Mouse (Mus musculus) CH12.LX (cell line): ENCODE data around the gene Foxo6. TPM values are rescaled to one million over a fixed set of nuclear protein-coding genes. Genes with fewer than 3 reads are reported as not detected.

Source experiments
- DNase-seq: peaks from one replicate; pipeline ENCODE4 v3.0.0-alpha.2; 2013; ENCODE audit errors: extremely low read depth
- H3K27ac ChIP-seq: 2 replicates; pipeline ENCODE4 v1.5.1; 2012; ENCODE audit warnings: low read depth, mild to moderate bottlenecking, control low read depth, moderate library complexity; ENCODE audit not compliant: insufficient read depth
- H3K27me3 ChIP-seq: replicated peaks from 2 replicates; pipeline ENCODE3; 2012; ENCODE audit warnings: inconsistent platforms
- H3K36me3 ChIP-seq, 2 experiments: replicated peaks in 1 of 2; 2 replicates each; pipeline versions ENCODE3 to v1.6.1; 2012; ENCODE audit warnings: inconsistent platforms in 1 of 2, low read length in 1 of 2, mild to moderate bottlenecking in 1 of 2, mixed read lengths in 1 of 2, moderate library complexity in 1 of 2; ENCODE audit not compliant: control insufficient read depth in 1 of 2, insufficient read depth in 1 of 2
- H3K4me1 ChIP-seq, 2 experiments: 2 replicates each; pipeline ENCODE4 v1.6.1; 2012; ENCODE audit warnings: inconsistent platforms in 1 of 2, moderate library complexity in 1 of 2; ENCODE audit not compliant: insufficient read depth in 2 of 2, control insufficient read depth in 1 of 2
- H3K4me2 ChIP-seq: 2 replicates; pipeline ENCODE4 v1.6.1; 2012; ENCODE audit warnings: low read depth, mild to moderate bottlenecking, control low read depth; ENCODE audit not compliant: poor library complexity, insufficient read depth, severe bottlenecking
- H3K4me3 ChIP-seq, 3 experiments: fragments of 150-350 bp in 1 of 3; sonication (generic) in 1 of 3; replicated peaks in 1 of 3; 2 replicates each; pipeline versions ENCODE3 to v1.5.1; 2011 to 2012; ENCODE audit warnings: low read depth in 2 of 3, low read length in 2 of 3, mild to moderate bottlenecking in 2 of 3, moderate library complexity in 2 of 3, control low read depth in 1 of 3, improper control_type of control experiment in 1 of 3, inconsistent platforms in 1 of 3, mixed read lengths in 1 of 3; ENCODE audit not compliant: poor library complexity in 1 of 3
- H3K79me2 ChIP-seq: replicated peaks from 2 replicates; pipeline ENCODE4 v1.6.1; 2012; ENCODE audit warnings: mild to moderate bottlenecking, moderate library complexity; ENCODE audit not compliant: control insufficient read depth, poor library complexity, insufficient read depth, severe bottlenecking; ENCODE audit errors: extremely low read depth
- H3K9ac ChIP-seq: 2 replicates; pipeline ENCODE4 v1.6.1; 2012; ENCODE audit warnings: low read depth, mild to moderate bottlenecking, control low read depth, moderate library complexity; ENCODE audit not compliant: insufficient read depth
- H3K9me3 ChIP-seq: replicated peaks from 2 replicates; pipeline ENCODE3; 2012; ENCODE audit warnings: low read length, inconsistent platforms, mixed read lengths
- ETS1 ChIP-seq: conservative IDR thresholded peaks from 2 replicates; pipeline ENCODE4 v1.6.1; 2012; ENCODE audit warnings: low read depth, mild to moderate bottlenecking, inconsistent platforms, low read length, improper control_type of control experiment, moderate library complexity
- GABPA ChIP-seq: IDR thresholded peaks from 2 replicates; pipeline ENCODE4 v1.6.1; 2012; ENCODE audit warnings: low read depth, low read length, improper control_type of control experiment, inconsistent platforms; ENCODE audit not compliant: insufficient replicate concordance
- MXI1 ChIP-seq: IDR thresholded peaks from 2 replicates; pipeline ENCODE4 v1.6.1; 2011; ENCODE audit warnings: mild to moderate bottlenecking, low read depth, low read length, improper control_type of control experiment
- MYC ChIP-seq: IDR thresholded peaks from 2 replicates; pipeline ENCODE4 v1.6.1; 2011; ENCODE audit warnings: low read depth, mild to moderate bottlenecking, improper control_type of control experiment, low read length
- NELFE ChIP-seq: IDR thresholded peaks from 2 replicates; pipeline ENCODE4 v1.6.1; 2011; ENCODE audit warnings: low read depth, low read length, improper control_type of control experiment
- POLR2A ChIP-seq: IDR thresholded peaks from 2 replicates; pipeline ENCODE4 v1.6.1; 2011; ENCODE audit warnings: low read depth, mild to moderate bottlenecking, improper control_type of control experiment, low read length
- POLR2AphosphoS2 ChIP-seq: IDR thresholded peaks from 2 replicates; pipeline ENCODE4 v1.6.1; 2011; ENCODE audit warnings: low read depth, low read length, improper control_type of control experiment
- RAD21 ChIP-seq: IDR thresholded peaks from 2 replicates; pipeline ENCODE4 v1.6.1; 2011; ENCODE audit warnings: low read depth, mild to moderate bottlenecking, low read length, improper control_type of control experiment, moderate library complexity
- USF2 ChIP-seq: conservative IDR thresholded peaks from 2 replicates; pipeline ENCODE4 v1.6.1; 2011; ENCODE audit warnings: low read depth, low read length, improper control_type of control experiment
- ZNF384 ChIP-seq: IDR thresholded peaks from 2 replicates; pipeline ENCODE4 v1.6.1; 2012; ENCODE audit warnings: low read depth, low read length, improper control_type of control experiment, inconsistent platforms
- dilution Hi-C: fragments of 300-500 bp; cut with MboI; formaldehyde crosslinking; loops from 2 replicates; pipeline ENCODE4 v1.14.3; 2020; ENCODE audit warnings: low sequenced_read_pairs; ENCODE audit not compliant: extremely low pct_unique_long_range_greater_than_20kb, extremely low pct_ligation_motif_present
- in situ Hi-C: fragments of 300-500 bp; cut with MboI; formaldehyde crosslinking; loops from 3 replicates; pipeline ENCODE4 v1.14.3; 2019; ENCODE audit warnings: low sequenced_read_pairs, low pct_ligation_motif_present, low pct_unique_long_range_greater_than_20kb, mixed read lengths
- polyA plus RNA-seq: library from polyadenylated mRNA; unstranded; fragments of >175 nt; gene quantifications from 2 replicates; pipeline ENCODE4 v1.2.1, GENCODE M21; 2012; ENCODE audit warnings: low read depth; ENCODE audit not compliant: insufficient read length
- total RNA-seq, 2 experiments: library from RNA; depleted of rRNA; stranded (reverse); fragments of 300-350 nt in 1 of 2; fragments of >200 nt in 1 of 2; gene quantifications; 2 replicates each; pipeline ENCODE4 v1.2.3; 2012 to 2014

Foxo6 gene
- total and polyA plus RNA-seq, 3 experiments: not detected

- H3K4me2 ChIP-seq: no peak overlapping the region
- peaks cover 62% of the 10 kb centered on the region for H3K27me3 ChIP-seq
- in situ Hi-C loops: no loop called here
These were observed 65.4 kb downstream of the Foxo6 start for GRCm38 (mm10) chr4:120221708-120222107.

DNA sequence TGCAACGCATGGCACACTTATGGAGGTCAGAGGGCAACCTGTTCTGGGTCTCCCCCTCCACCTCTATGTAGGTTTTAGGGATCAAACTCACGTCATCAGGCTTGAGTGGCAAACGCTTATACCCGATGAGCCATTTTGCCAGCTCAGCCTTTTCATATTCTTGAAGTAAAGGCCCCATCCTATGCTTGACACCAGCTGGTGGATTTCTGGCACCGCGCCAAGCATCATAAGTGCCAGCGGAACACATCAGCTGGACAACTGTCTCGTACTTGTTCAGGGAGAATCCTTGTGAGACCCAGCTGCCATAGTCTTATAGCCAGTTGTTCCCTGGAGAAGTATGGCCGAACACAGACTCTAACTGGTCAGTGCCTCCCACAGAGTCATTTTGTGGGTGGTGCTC, 68.3 kb downstream of the Foxo6 start:
- TF ChIP-seq RAD21 (no peak), MYC (no peak), NELFE (no peak), POLR2AphosphoS2 (no peak), MXI1 (no peak), USF2 (no peak), ZNF384 (no peak)
- no peaks in the 10 kb centered on the region for H3K36me3 ChIP-seq
- H3K27ac ChIP-seq: no peak overlapping the region
- H3K79me2 ChIP-seq: no peaks in the 10 kb centered on the region
- dilution Hi-C loops: no loop called here
- no peak overlapping the region for H3K9ac ChIP-seq
- H3K4me1 ChIP-seq: peaks cover 0 to 5% of the 10 kb centered on the region in 2 experiments; a peak in 2 of 4 replicates
- DNase-seq: no peak
- peaks cover 59% of the 10 kb centered on the region for H3K27me3 ChIP-seq
- H3K4me2 ChIP-seq: no peak overlapping the region
- in situ Hi-C loops: no loop called here
- H3K4me3 ChIP-seq: no peak overlapping the region
- no peaks in the 10 kb centered on the region for H3K9me3 ChIP-seq

More at GRCm38 (mm10) chr4:120221708-120222107, 65.4 kb downstream of the Foxo6 start:
- TF ChIP-seq GABPA: no peak
- TF ChIP-seq USF2: no peak
- TF ChIP-seq POLR2A: no peak
- no peak for TF ChIP-seq RAD21
- no peak for TF ChIP-seq ETS1
- Histone ChIP-seq H3K9ac (no peak overlapping the region), H3K27ac (no peak overlapping the region), H3K4me1 (no peaks in the 10 kb centered on the region), H3K36me3 (no peaks in the 10 kb centered on the region), H3K4me3 (no peak overlapping the region), H3K9me3 (no peaks in the 10 kb centered on the region), H3K79me2 (no peaks in the 10 kb centered on the region)
- no peak for DNase-seq
- dilution Hi-C loops: no loop called here

Other genes starting within 250 kb of the Foxo6 start
- gene AL607142.1, start 222.4 kb downstream of the Foxo6 start, total RNA-seq (2012; rRNA removed): not detected in 2 replicates
- not detected in 2 replicates for gene AL607142.1, start 222.4 kb downstream of the Foxo6 start, total RNA-seq (2014; rRNA removed)
- gene AL607142.1, start 222.4 kb downstream of the Foxo6 start, polyA plus RNA-seq: 22.0 TPM in 1 of 2 replicates, not detected in the other
- gene Edn2, start 126.1 kb downstream of the Foxo6 start, total RNA-seq (2012; rRNA removed): not detected in 2 replicates
- not detected in 2 replicates for gene Edn2, start 126.1 kb downstream of the Foxo6 start, total RNA-seq (2014; rRNA removed)
- not detected in 2 replicates for gene Edn2, start 126.1 kb downstream of the Foxo6 start, polyA plus RNA-seq
- 3.5 and 3.8 TPM in 2 replicates for gene Scmh1, start 117.9 kb upstream of the Foxo6 start, total RNA-seq (2012; rRNA removed)
- gene Scmh1, start 117.9 kb upstream of the Foxo6 start, total RNA-seq (2014; rRNA removed): 1.6 and 3.2 TPM in 2 replicates
- gene Scmh1, start 117.9 kb upstream of the Foxo6 start, polyA plus RNA-seq: 19.2 and 24.0 TPM in 2 replicates
- 0.17 TPM in 1 of 2 replicates, not detected in the other for gene Slfnl1, start 244.9 kb upstream of the Foxo6 start, total RNA-seq (2012; rRNA removed)
- not detected in 2 replicates for gene Slfnl1, start 244.9 kb upstream of the Foxo6 start, total RNA-seq (2014; rRNA removed)
- gene Slfnl1, start 244.9 kb upstream of the Foxo6 start, polyA plus RNA-seq: not detected in 2 replicates